Mouse (Mus musculus): Measurements from ENCODE around the gene Jade2.

- peak; percentile 65 for TF ChIP-seq EP300 (IDR thresholded peaks at IDR 0.05; ENCODE audit: low read length)
- no peak for TF ChIP-seq HCFC1 (IDR thresholded peaks at IDR 0.05; ENCODE audit: low read depth, low read length)
- no peak for TF ChIP-seq USF1 (IDR thresholded peaks at IDR 0.05; ENCODE audit: low read depth, low read length)
- peak; percentile 73 for TF ChIP-seq MAZ (IDR thresholded peaks at IDR 0.05; ENCODE audit: low read depth, low read length)
- TF ChIP-seq PAX5 (IDR thresholded peaks at IDR 0.05; ENCODE audit: low read length) = no peak
- no peak; the same call in 1 of the 2 replicates for TF ChIP-seq NELFE (IDR thresholded peaks at IDR 0.05; ENCODE audit: low read depth, low read length)
Observed at GRCm38 (mm10) chr11:51817756-51818155, 39.7 kb downstream of the Jade2 start.
